Mouse (Mus musculus) midbrain, embryonic 10.5 days (tissue): ENCODE measurements around the gene Itih5. TPM values are rescaled to one million over a fixed set of nuclear protein-coding genes. Genes with fewer than 3 reads are reported as not detected.
A peak's percentile ranks its signal among the peaks of the same experiment; 100 is the strongest.

Experiments used
- DNase-seq: peaks from one replicate; pipeline ENCODE4 v3.0.0-alpha.2; 2017; ENCODE audit warnings: low spot score
- H3K27ac ChIP-seq: fragments of 300-500 bp; sonication (generic); replicated peaks from 2 replicates; pipeline ENCODE4 v1.5.1; 2016; ENCODE audit warnings: mild to moderate bottlenecking
- H3K27me3 ChIP-seq: fragments of 300-500 bp; sonication (generic); 2 replicates; pipeline ENCODE4 v1.6.1; 2016; ENCODE audit warnings: low read depth, mild to moderate bottlenecking; ENCODE audit not compliant: poor library complexity, severe bottlenecking
- H3K36me3 ChIP-seq: fragments of 300-500 bp; sonication (generic); 2 replicates; pipeline ENCODE4 v1.6.1; 2016; ENCODE audit warnings: mild to moderate bottlenecking, moderate library complexity
- H3K4me1 ChIP-seq: fragments of 300-500 bp; sonication (generic); 2 replicates; pipeline ENCODE4 v1.6.1; 2016
- H3K4me3 ChIP-seq: fragments of 300-500 bp; sonication (generic); 2 replicates; pipeline ENCODE4 v1.5.1; 2016; ENCODE audit warnings: mild to moderate bottlenecking, moderate library complexity
- H3K9me3 ChIP-seq: fragments of 300-500 bp; sonication (generic); replicated peaks from 2 replicates; pipeline ENCODE4 v1.6.1; 2016; ENCODE audit warnings: mild to moderate bottlenecking
- WGBS: fragments of 180-500 bp; shearing (Covaris S2); methylation state at CpG from one replicate; pipeline ENCODE4 v1.1.7; 2016; 5-methylcytosine and 5-hydroxymethylcytosine counted together
- polyA plus RNA-seq: library from polyadenylated mRNA; unstranded; fragments of >200 nt; fragmentation: Nextera tagmentation; extraction: Ambion mirVana; gene quantifications from 2 replicates; pipeline ENCODE4 v1.2.1, GENCODE M21; 2016

Gene Itih5
- polyA plus RNA-seq, 1 experiment from 2014 or later: 6.3 TPM

GRCm38 (mm10) chr2:10199326-10199725, 46.0 kb downstream of the Itih5 start:
- Histone ChIP-seq H3K27ac (no peak overlapping the region), H3K4me3 (no peak overlapping the region), H3K27me3 (no peaks in the 10 kb centered on the region), H3K4me1 (no peaks in the 10 kb centered on the region), H3K36me3 (no peaks in the 10 kb centered on the region), H3K9me3 (no peaks in the 10 kb centered on the region)
- 90% methylated on average over 2 of the region's 2 CpGs for WGBS
- DNase-seq: no peak

GRCm38 (mm10) chr2:10200736-10201285, 47.4 kb downstream of the Itih5 start:
- Histone ChIP-seq H3K4me3 (no peak overlapping the region), H3K9me3 (no peaks in the 10 kb centered on the region), H3K27me3 (no peaks in the 10 kb centered on the region), H3K36me3 (no peaks in the 10 kb centered on the region), H3K4me1 (no peaks in the 10 kb centered on the region), H3K27ac (no peak overlapping the region)
- no peak for DNase-seq
- WGBS: 78% methylated on average over 3 of the region's 3 CpGs

GRCm38 (mm10) chr2:10204301-10204700, 50.9 kb downstream of the Itih5 start:
- 91% methylated on average over 3 of the region's 3 CpGs for WGBS
- H3K27ac ChIP-seq: no peak overlapping the region
- no peaks in the 10 kb centered on the region for H3K27me3 ChIP-seq
- no peaks in the 10 kb centered on the region for H3K4me1 ChIP-seq
- no peak for DNase-seq
- H3K9me3 ChIP-seq: no peaks in the 10 kb centered on the region
- H3K4me3 ChIP-seq: no peak overlapping the region
- H3K36me3 ChIP-seq: no peaks in the 10 kb centered on the region

GRCm38 (mm10) chr2:10213468-10213867, 60.1 kb downstream of the Itih5 start:
- Histone ChIP-seq H3K27ac (no peak overlapping the region), H3K4me1 (peaks cover 10% of the 10 kb centered on the region), H3K27me3 (no peaks in the 10 kb centered on the region), H3K4me3 (no peak overlapping the region), H3K9me3 (no peaks in the 10 kb centered on the region), H3K36me3 (no peaks in the 10 kb centered on the region)
- 93% methylated on average over 12 of the region's 12 CpGs for WGBS
- no peak for DNase-seq

GRCm38 (mm10) chr2:10215876-10216565, 62.6 kb downstream of the Itih5 start:
- Histone ChIP-seq H3K4me3 (no peak overlapping the region), H3K27ac (peak overlapping the region; percentile 73; the same call in 1 of the 2 replicates), H3K36me3 (no peaks in the 10 kb centered on the region), H3K4me1 (peaks cover 10% of the 10 kb centered on the region), H3K27me3 (no peaks in the 10 kb centered on the region), H3K9me3 (no peaks in the 10 kb centered on the region)
- DNase-seq: no peak
- 84% methylated on average over 7 of the region's 7 CpGs for WGBS

- H3K27me3 ChIP-seq: no peaks in the 10 kb centered on the region
- 41% methylated on average over 7 of the region's 7 CpGs for WGBS
- H3K4me3 ChIP-seq: no peak overlapping the region
- DNase-seq: peak; percentile 28
- H3K4me1 ChIP-seq: peaks cover 10% of the 10 kb centered on the region
- H3K27ac ChIP-seq: peak overlapping the region; percentile 73
- no peaks in the 10 kb centered on the region for H3K9me3 ChIP-seq
- H3K36me3 ChIP-seq: no peaks in the 10 kb centered on the region
Measured at GRCm38 (mm10) chr2:10216566-10217247, 63.3 kb downstream of the Itih5 start.

GRCm38 (mm10) chr2:10221862-10222261, 68.5 kb downstream of the Itih5 start:
- H3K36me3 ChIP-seq: no peaks in the 10 kb centered on the region
- H3K4me1 ChIP-seq: peaks cover 3% of the 10 kb centered on the region
- 92% methylated on average over 4 of the region's 4 CpGs for WGBS
- H3K27me3 ChIP-seq: no peaks in the 10 kb centered on the region
- H3K27ac ChIP-seq: no peak overlapping the region
- no peak for DNase-seq
- no peak overlapping the region for H3K4me3 ChIP-seq
- H3K9me3 ChIP-seq: 0 out of 2 replicates have a peak, but pooled peaks cover 3% of the 10 kb centered on the region

- Histone ChIP-seq H3K4me3 (no peak overlapping the region), H3K4me1 (no peaks in the 10 kb centered on the region), H3K9me3 (0 out of 2 replicates have a peak, but pooled peaks cover 3% of the 10 kb centered on the region), H3K36me3 (no peaks in the 10 kb centered on the region), H3K27me3 (no peaks in the 10 kb centered on the region), H3K27ac (no peak overlapping the region)
- DNase-seq: no peak
- WGBS: 89% methylated on average over 1 of the region's 1 CpGs
Measured at GRCm38 (mm10) chr2:10226907-10227306, 73.5 kb downstream of the Itih5 start.

GRCm38 (mm10) chr2:10231971-10232370, 78.6 kb downstream of the Itih5 start:
- H3K27ac ChIP-seq: no peak overlapping the region
- H3K4me1 ChIP-seq: no peaks in the 10 kb centered on the region
- no peaks in the 10 kb centered on the region for H3K9me3 ChIP-seq
- DNase-seq: no peak
- H3K4me3 ChIP-seq: no peak overlapping the region
- no peaks in the 10 kb centered on the region for H3K27me3 ChIP-seq
- no peaks in the 10 kb centered on the region for H3K36me3 ChIP-seq
- WGBS: 81% methylated on average over 6 of the region's 6 CpGs

GRCm38 (mm10) chr2:10236554-10236953, 83.2 kb downstream of the Itih5 start:
- H3K4me3 ChIP-seq: no peak overlapping the region
- H3K9me3 ChIP-seq: peaks cover under 1% of the 10 kb centered on the region; the same call in 1 of the 2 replicates
- no peak overlapping the region for H3K27ac ChIP-seq
- H3K27me3 ChIP-seq: no peaks in the 10 kb centered on the region
- DNase-seq: no peak
- H3K36me3 ChIP-seq: 0 out of 2 replicates have a peak, but pooled peaks cover under 1% of the 10 kb centered on the region
- no peaks in the 10 kb centered on the region for H3K4me1 ChIP-seq
- 92% methylated on average over 2 of the region's 2 CpGs for WGBS

GRCm38 (mm10) chr2:10242970-10243369, 89.6 kb downstream of the Itih5 start:
- Histone ChIP-seq H3K36me3 (0 out of 2 replicates have a peak, but pooled peaks cover 4% of the 10 kb centered on the region), H3K9me3 (peaks cover 3% of the 10 kb centered on the region; the same call in 1 of the 2 replicates)

GRCm38 (mm10) chr2:10250441-10250840, 97.1 kb downstream of the Itih5 start:
- Histone ChIP-seq H3K4me1 (peaks cover 6% of the 10 kb centered on the region; the same call in 1 of the 2 replicates), H3K36me3 (no peaks in the 10 kb centered on the region), H3K9me3 (no peaks in the 10 kb centered on the region), H3K27ac (no peak overlapping the region), H3K27me3 (no peaks in the 10 kb centered on the region), H3K4me3 (no peak overlapping the region)
- DNase-seq: no peak
- WGBS: 80% methylated on average over 9 of the region's 9 CpGs

More at GRCm38 (mm10) chr2:10242970-10243369, 89.6 kb downstream of the Itih5 start:
- Histone ChIP-seq H3K4me3 (no peak overlapping the region), H3K27ac (0 out of 2 replicates have a peak overlapping the region, but pooled peaks have one; percentile 19), H3K4me1 (peaks cover 23% of the 10 kb centered on the region), H3K27me3 (no peaks in the 10 kb centered on the region)
- DNase-seq: peak; percentile 65
- WGBS: 5% methylated on average over 9 of the region's 9 CpGs

GRCm38 (mm10) chr2:10250926-10251325, 97.6 kb downstream of the Itih5 start:
- Histone ChIP-seq H3K4me3 (no peak overlapping the region), H3K4me1 (peaks cover 6% of the 10 kb centered on the region; the same call in 1 of the 2 replicates), H3K36me3 (no peaks in the 10 kb centered on the region), H3K27me3 (no peaks in the 10 kb centered on the region), H3K27ac (no peak overlapping the region), H3K9me3 (no peaks in the 10 kb centered on the region)
- no peak for DNase-seq
- 74% methylated on average over 4 of the region's 4 CpGs for WGBS
